Mouse (Mus musculus): ENCODE data around the gene Pigl. TPM values are rescaled to one million over a fixed set of nuclear protein-coding genes. Genes with fewer than 3 reads are reported as not detected.

Gene Pigl
- polyA plus RNA-seq, 1 experiment from 2014 or later = 10.5 TPM

- WGBS = 6% methylated on average over 54 of the region's 57 CpGs
- Histone ChIP-seq H3K27me3 (no peaks in the 10 kb centered on the region), H3K9me3 (replicated peaks) (no peaks in the 10 kb centered on the region), H3K36me3 (peaks cover 5% of the 10 kb centered on the region), H3K4me3 (peak within 1 kb of the TSS; percentile 87), H3K4me1 (peaks cover 4% of the 10 kb centered on the region), H3K9ac (peak within 1 kb of the TSS; percentile 94), H3K4me2 (replicated peaks) (peak within 1 kb of the TSS; percentile 76), H3K27ac (peak within 1 kb of the TSS; percentile 69)
- ATAC-seq (ENCODE audit: low FRiP score) = peak; percentile 87
Observed at GRCm38 (mm10) chr11:62539089-62539890, 81.0 kb downstream of the Pigl start, which contains the start of gene Cenpv. Gene Cenpv, minus strand, starts transcription at chr11:62539261.

DNA sequence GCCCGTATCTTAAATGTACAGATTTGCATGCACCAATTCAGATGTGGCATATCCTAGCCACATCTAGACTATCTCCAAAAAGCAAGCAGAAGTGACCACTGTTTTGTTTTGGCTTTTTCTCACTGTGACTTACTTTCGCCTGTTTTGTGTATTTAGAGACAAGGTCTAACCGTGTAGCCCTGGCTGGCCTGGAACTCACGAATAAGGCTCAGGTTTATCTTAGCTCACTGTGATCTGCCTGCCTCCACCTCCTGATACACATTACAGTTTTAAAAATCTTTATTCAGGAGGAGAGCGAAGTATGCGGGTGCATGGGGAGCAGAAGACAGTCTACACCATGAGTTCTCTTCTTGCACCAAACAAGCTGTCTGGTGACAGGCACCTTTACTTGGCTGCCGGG is 81.9 kb downstream of the Pigl start:
- no peak overlapping the region for H3K27ac ChIP-seq
- H3K9ac ChIP-seq = no peak overlapping the region
- WGBS = 80% methylated on average over 7 of the region's 7 CpGs
- H3K36me3 ChIP-seq = peaks cover 5% of the 10 kb centered on the region
- no peak overlapping the region for H3K4me2 ChIP-seq (replicated peaks)
- no peak overlapping the region for H3K4me3 ChIP-seq
- H3K9me3 ChIP-seq (replicated peaks) = no peaks in the 10 kb centered on the region
- ATAC-seq (ENCODE audit: low FRiP score) = no peak
- no peaks in the 10 kb centered on the region for H3K27me3 ChIP-seq
- peaks cover 4% of the 10 kb centered on the region for H3K4me1 ChIP-seq

DNA sequence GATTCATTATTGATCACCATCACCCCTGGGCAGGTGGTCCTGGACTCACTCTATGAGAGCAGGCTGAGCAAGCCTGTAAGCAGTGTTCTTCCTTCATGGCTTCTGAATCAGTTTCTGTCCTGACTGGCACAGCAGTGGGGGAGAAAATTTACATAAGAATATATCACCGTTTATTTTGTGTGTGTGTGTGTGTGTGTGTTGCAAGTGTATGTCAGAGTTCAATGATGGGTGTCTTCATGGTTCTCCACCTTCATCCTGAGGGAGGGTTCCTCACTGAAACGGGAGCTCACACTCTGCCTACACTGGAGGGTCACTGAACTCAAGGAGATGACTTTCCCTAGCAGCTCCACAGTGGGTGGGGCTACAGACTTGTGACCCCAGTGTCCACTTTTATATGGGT is 82.7 kb downstream of the Pigl start:
- no peak overlapping the region for H3K9ac ChIP-seq
- H3K4me2 ChIP-seq (replicated peaks) = no peak overlapping the region
- H3K4me1 ChIP-seq = peaks cover 4% of the 10 kb centered on the region
- 60% methylated on average over 2 of the region's 2 CpGs for WGBS
- no peaks in the 10 kb centered on the region for H3K27me3 ChIP-seq
- no peak overlapping the region for H3K4me3 ChIP-seq
- H3K9me3 ChIP-seq (replicated peaks) = no peaks in the 10 kb centered on the region
- ATAC-seq (ENCODE audit: low FRiP score) = no peak
- no peaks in the 10 kb centered on the region for H3K36me3 ChIP-seq
- no peak overlapping the region for H3K27ac ChIP-seq

DNA sequence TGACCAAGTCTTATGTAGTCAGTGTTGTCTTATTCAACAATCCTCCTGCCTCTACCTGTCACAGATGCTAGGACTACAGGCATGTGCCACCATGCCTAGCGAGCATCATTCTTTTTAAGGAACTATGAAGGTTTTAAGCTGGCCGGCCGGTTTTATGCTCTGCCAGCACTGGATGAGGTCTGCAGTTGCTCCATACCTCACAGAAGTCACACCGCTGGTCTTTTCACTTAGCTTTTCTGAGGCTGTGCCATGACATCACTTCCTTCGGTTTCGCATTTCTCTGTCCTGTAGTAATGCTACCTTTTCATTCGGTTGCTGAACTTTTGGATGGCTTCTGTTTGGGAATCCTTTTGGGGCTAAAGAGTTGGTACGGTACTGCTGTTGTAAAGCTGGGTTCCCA is 83.3 kb downstream of the Pigl start:
- ATAC-seq (ENCODE audit: low FRiP score) = no peak
- Histone ChIP-seq H3K27me3 (no peaks in the 10 kb centered on the region), H3K4me1 (peaks cover 4% of the 10 kb centered on the region), H3K9ac (no peak overlapping the region), H3K9me3 (replicated peaks) (no peaks in the 10 kb centered on the region), H3K4me3 (no peak overlapping the region), H3K27ac (no peak overlapping the region), H3K4me2 (replicated peaks) (no peak overlapping the region), H3K36me3 (no peaks in the 10 kb centered on the region)
- WGBS = 80% methylated on average over 8 of the region's 8 CpGs

DNA sequence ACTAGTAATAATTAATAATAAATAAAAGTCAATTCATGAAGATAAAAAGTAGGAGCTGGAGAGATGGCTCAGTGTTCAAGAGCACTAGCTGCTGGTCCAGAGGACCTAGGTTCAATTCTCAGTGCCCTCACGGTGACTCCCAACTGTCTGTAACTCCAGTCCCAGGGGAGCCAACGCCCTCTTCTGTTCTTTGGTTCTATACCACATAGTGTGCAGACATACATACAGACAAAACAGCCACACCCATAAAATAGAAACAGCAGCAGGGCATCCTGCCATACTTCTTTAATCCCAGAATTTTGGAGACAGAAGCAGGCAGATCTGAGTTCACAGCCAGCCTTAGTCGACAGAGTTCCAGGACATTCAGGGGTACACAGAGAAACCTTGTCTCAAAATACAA is 85.7 kb downstream of the Pigl start:
- Histone ChIP-seq H3K4me2 (replicated peaks) (no peak overlapping the region), H3K9ac (no peak overlapping the region), H3K4me1 (no peaks in the 10 kb centered on the region; the same call in 1 of the 2 replicates), H3K36me3 (no peaks in the 10 kb centered on the region), H3K9me3 (replicated peaks) (no peaks in the 10 kb centered on the region), H3K27me3 (no peaks in the 10 kb centered on the region), H3K4me3 (no peak overlapping the region), H3K27ac (no peak overlapping the region)
- WGBS = 97% methylated on average over 3 of the region's 3 CpGs
- ATAC-seq (ENCODE audit: low FRiP score) = no peak

DNA sequence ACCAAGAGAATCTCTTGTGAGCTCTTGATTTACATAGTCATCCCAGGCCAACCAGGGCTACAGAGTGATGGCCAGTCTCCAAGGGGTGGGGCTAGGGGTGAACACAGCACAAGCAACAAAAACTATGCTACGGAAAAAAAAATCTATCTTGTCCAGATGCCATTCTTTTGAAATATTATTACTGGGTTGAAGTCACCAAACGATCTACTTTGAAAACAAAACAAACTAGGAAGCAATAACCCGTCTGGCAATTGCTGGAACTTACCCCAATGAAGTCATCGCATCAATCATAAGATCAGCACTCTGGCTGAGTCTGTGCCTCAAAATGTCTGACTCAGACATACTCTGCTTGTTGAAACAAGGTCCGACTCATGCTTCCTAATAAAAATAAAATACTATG is 91.5 kb downstream of the Pigl start:
- Histone ChIP-seq H3K9ac (peak overlapping the region; percentile 38), H3K27me3 (no peaks in the 10 kb centered on the region), H3K36me3 (peaks cover 13% of the 10 kb centered on the region; the same call in 1 of the 2 replicates), H3K4me3 (peak overlapping the region; percentile 67), H3K4me2 (replicated peaks) (peak overlapping the region; percentile 76), H3K9me3 (replicated peaks) (no peaks in the 10 kb centered on the region), H3K27ac (peak overlapping the region; percentile 99), H3K4me1 (peaks cover 21% of the 10 kb centered on the region)
- 23% methylated on average over 5 of the region's 5 CpGs for WGBS
- no peak for ATAC-seq (ENCODE audit: low FRiP score)

DNA sequence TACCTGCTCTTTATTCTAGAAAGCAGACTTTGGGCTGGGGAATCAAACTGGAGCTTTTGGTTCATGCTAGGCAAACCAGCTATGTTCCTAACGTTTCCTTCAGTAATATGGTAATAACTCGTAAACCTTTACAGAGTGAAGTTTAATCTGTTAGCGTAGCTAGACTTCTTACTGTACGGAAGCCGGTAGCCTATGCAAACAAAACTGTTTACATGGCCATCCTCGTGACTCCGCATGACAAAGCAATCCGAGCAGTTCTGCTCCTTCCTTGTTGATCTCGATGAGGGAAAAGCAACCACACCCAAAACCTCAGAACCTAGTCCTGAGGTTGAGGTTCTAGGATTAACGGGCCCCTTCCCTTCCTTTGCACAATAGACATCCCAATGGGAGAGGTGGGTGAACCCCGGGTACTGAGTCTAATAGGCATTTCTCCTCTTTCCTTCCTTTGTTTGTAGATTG is 92.0 kb downstream of the Pigl start:
- no peaks in the 10 kb centered on the region for H3K9me3 ChIP-seq (replicated peaks)
- peak overlapping the region; percentile 67 for H3K4me3 ChIP-seq
- no peaks in the 10 kb centered on the region for H3K27me3 ChIP-seq
- peak overlapping the region; percentile 99 for H3K27ac ChIP-seq
- no peak; the same call in 1 of the 2 replicates for ATAC-seq (ENCODE audit: low FRiP score)
- H3K4me1 ChIP-seq = peaks cover 26% of the 10 kb centered on the region
- H3K36me3 ChIP-seq = peaks cover 17% of the 10 kb centered on the region; the same call in 1 of the 2 replicates
- WGBS = 4% methylated on average over 11 of the region's 11 CpGs
- peak overlapping the region; percentile 95 for H3K9ac ChIP-seq
- H3K4me2 ChIP-seq (replicated peaks) = peak overlapping the region; percentile 76

GRCm38 (mm10) chr11:62550727-62551225 is 92.5 kb downstream of the Pigl start, which contains the start of gene Ubb:
Gene Ubb, plus strand, starts transcription at chr11:62551171.
- no peaks in the 10 kb centered on the region for H3K27me3 ChIP-seq
- ATAC-seq (ENCODE audit: low FRiP score) = peak; percentile 97
- peak within 1 kb of the TSS; percentile 67 for H3K4me3 ChIP-seq
- under 1% methylated on average over 40 of the region's 40 CpGs for WGBS
- H3K4me1 ChIP-seq = peaks cover 29% of the 10 kb centered on the region
- H3K9ac ChIP-seq = peak within 1 kb of the TSS; percentile 95
- peak within 1 kb of the TSS; percentile 76 for H3K4me2 ChIP-seq (replicated peaks)
- H3K27ac ChIP-seq = peak within 1 kb of the TSS; percentile 99
- no peaks in the 10 kb centered on the region for H3K9me3 ChIP-seq (replicated peaks)
- H3K36me3 ChIP-seq = peaks cover 20% of the 10 kb centered on the region; the same call in 1 of the 2 replicates

DNA sequence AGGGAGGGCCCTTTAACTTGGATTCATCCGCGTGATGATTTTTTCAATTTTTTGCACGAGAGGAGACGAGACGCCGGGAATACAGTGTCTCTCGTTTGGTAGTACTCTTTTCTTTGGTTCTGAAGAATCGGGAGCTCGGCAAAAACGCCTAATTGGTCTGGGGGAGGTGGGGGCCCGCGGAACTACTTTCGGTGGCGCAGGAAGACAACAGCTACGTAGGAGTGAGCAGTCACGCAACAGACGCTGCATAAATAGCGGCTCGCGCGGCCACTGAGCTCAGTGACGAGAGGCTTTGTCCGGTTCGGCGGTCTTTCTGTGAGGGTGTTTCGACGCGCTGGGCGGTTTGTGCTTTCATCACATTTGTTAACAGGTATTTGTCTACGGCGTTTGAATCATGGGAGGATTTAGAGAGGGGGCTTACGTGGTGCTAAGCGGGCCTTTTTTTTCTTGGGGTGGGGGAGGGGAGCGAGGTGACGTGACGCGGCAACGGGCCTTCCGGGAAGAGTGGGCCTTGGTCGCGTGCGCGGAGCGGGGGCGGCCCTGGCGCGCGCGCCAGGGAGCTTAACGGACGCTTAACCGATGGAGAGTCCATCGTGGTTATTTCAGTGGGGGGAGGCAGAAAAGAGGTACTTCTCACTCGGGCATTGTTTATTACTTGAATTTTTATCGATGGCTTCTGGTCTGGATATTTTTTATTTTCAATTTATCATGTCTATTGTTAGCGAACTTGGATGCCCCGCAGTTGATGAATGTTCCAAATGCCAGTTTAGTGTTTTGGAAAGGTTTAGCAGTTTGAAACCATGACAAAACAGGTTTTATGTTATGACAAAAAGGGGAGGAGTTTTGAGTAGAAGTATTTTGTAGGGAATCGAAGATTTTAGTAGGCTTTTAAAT is 93.2 kb downstream of the Pigl start:
- H3K4me1 ChIP-seq = peaks cover 31% of the 10 kb centered on the region
- under 1% methylated on average over 58 of the region's 58 CpGs for WGBS
- H3K4me2 ChIP-seq (replicated peaks) = peak overlapping the region; percentile 76
- peak overlapping the region; percentile 99 for H3K27ac ChIP-seq
- H3K9me3 ChIP-seq (replicated peaks) = no peaks in the 10 kb centered on the region
- ATAC-seq (ENCODE audit: low FRiP score) = peak; percentile 90
- H3K27me3 ChIP-seq = no peaks in the 10 kb centered on the region
- H3K36me3 ChIP-seq = peaks cover 20% of the 10 kb centered on the region; the same call in 1 of the 2 replicates
- H3K9ac ChIP-seq = peak overlapping the region; percentile 78
- peak overlapping the region; percentile 67 for H3K4me3 ChIP-seq

GRCm38 (mm10) chr11:62553186-62553585 is 94.9 kb downstream of the Pigl start:
- Histone ChIP-seq H3K27me3 (no peaks in the 10 kb centered on the region), H3K4me2 (replicated peaks) (peak overlapping the region; percentile 98), H3K9me3 (replicated peaks) (no peaks in the 10 kb centered on the region), H3K4me1 (peaks cover 31% of the 10 kb centered on the region), H3K4me3 (peak overlapping the region; percentile 47), H3K36me3 (peaks cover 20% of the 10 kb centered on the region; the same call in 1 of the 2 replicates), H3K27ac (no peak overlapping the region), H3K9ac (peak overlapping the region; percentile 47)
- WGBS = 38% methylated on average over 1 of the region's 1 CpGs
- ATAC-seq (ENCODE audit: low FRiP score) = no peak

- H3K4me3 ChIP-seq = peak overlapping the region; percentile 47
- H3K9ac ChIP-seq = peak overlapping the region; percentile 47
- WGBS = 82% methylated on average over 5 of the region's 5 CpGs
- H3K4me1 ChIP-seq = peaks cover 31% of the 10 kb centered on the region
- H3K9me3 ChIP-seq (replicated peaks) = no peaks in the 10 kb centered on the region
- H3K36me3 ChIP-seq = peaks cover 20% of the 10 kb centered on the region; the same call in 1 of the 2 replicates
- no peak overlapping the region for H3K27ac ChIP-seq
- no peak for ATAC-seq (ENCODE audit: low FRiP score)
- no peaks in the 10 kb centered on the region for H3K27me3 ChIP-seq
- H3K4me2 ChIP-seq (replicated peaks) = peak overlapping the region; percentile 98
Observed at GRCm38 (mm10) chr11:62553633-62554032, 95.4 kb downstream of the Pigl start.

Measured in hindbrain, embryonic 12.5 days (tissue).